Mouse (Mus musculus) E14TG2a.4 (cell line): Measurements from ENCODE around the gene Npas3.

Experiments
- H3K27me3 ChIP-seq: 2 replicates; pipeline ENCODE4 v1.6.1; 2014; ENCODE audit warnings: low read length, control low read depth; ENCODE audit not compliant: insufficient read depth
- H3K36me3 ChIP-seq: 2 replicates; pipeline ENCODE4 v1.6.1; 2014; ENCODE audit warnings: low read length, control low read depth; ENCODE audit not compliant: insufficient read depth
- H3K4me1 ChIP-seq: replicated peaks from 2 replicates; pipeline ENCODE4 v1.6.1; 2014; ENCODE audit warnings: low read depth, low read length, control low read depth
- H3K4me3 ChIP-seq: replicated peaks from 2 replicates; pipeline ENCODE4 v1.5.1; 2014; ENCODE audit warnings: mild to moderate bottlenecking, low read length
- H3K9me3 ChIP-seq: 2 replicates; pipeline ENCODE4 v1.6.1; 2014; ENCODE audit warnings: low read length, control low read depth
- CTCF ChIP-seq: conservative IDR thresholded peaks from 2 replicates; pipeline ENCODE4 v1.5.1; 2014; ENCODE audit warnings: low read length
- NANOG ChIP-seq: IDR thresholded peaks from 2 replicates; pipeline ENCODE4 v1.6.1; 2014; ENCODE audit warnings: borderline replicate concordance, low read length, mixed read lengths
- POU5F1 ChIP-seq: IDR thresholded peaks from 2 replicates; pipeline ENCODE4 v1.6.1; 2014; ENCODE audit warnings: low read length, borderline replicate concordance

Gene Npas3

GRCm38 (mm10) chr12:53558259-53558658 lies 309.8 kb downstream of the Npas3 start:
- no peaks in the 10 kb centered on the region for H3K36me3 ChIP-seq
- no peaks in the 10 kb centered on the region for H3K27me3 ChIP-seq
- no peak for TF ChIP-seq POU5F1
- TF ChIP-seq CTCF, result no peak
- TF ChIP-seq NANOG, result no peak
- no peak overlapping the region for H3K4me3 ChIP-seq
- H3K9me3 ChIP-seq, result no peaks in the 10 kb centered on the region
- no peaks in the 10 kb centered on the region for H3K4me1 ChIP-seq

DNA sequence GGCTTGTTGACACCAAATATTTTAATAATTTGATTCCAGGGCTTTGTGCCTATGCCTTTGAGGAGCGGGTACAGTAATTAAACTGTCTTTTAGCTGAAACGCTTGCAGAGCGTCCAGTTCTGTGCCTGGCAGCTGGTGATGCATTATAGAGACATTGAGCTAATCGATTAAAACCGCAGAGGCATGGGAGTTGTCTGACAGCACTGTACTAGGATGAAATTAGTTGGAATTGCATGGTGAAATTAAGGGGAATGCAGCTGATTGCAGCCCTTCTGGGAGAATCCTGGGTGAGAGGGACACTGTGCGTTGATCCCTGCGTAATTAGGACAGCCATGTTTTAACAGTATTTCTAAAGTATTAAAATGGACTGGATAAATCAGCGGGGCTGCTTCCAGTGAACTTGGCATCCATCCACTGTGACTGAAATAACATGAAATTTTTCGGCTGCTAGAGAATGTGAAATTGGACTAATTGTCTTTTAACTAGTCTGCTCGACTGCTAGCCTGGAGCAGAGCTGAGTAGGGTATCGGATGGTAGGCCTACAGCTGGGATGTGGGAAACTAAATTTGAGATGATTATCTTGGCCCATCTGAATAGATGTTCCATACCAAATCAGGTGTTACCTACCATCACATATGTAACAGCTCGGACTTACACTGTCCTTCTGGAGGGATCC lies 318.4 kb downstream of the Npas3 start:
- Histone ChIP-seq H3K4me3 (no peak overlapping the region), H3K36me3 (no peaks in the 10 kb centered on the region), H3K27me3 (no peaks in the 10 kb centered on the region), H3K9me3 (no peaks in the 10 kb centered on the region), H3K4me1 (no peaks in the 10 kb centered on the region)
- TF ChIP-seq CTCF (no peak), NANOG (no peak), POU5F1 (no peak)

GRCm38 (mm10) chr12:53581181-53581580 lies 332.7 kb downstream of the Npas3 start:
- no peaks in the 10 kb centered on the region for H3K9me3 ChIP-seq
- no peaks in the 10 kb centered on the region for H3K4me1 ChIP-seq
- H3K4me3 ChIP-seq, result no peak overlapping the region
- TF ChIP-seq NANOG (no peak), POU5F1 (no peak), CTCF (no peak)
- H3K27me3 ChIP-seq, result no peaks in the 10 kb centered on the region
- H3K36me3 ChIP-seq, result no peaks in the 10 kb centered on the region

GRCm38 (mm10) chr12:53587249-53587648 lies 338.8 kb downstream of the Npas3 start:
- H3K27me3 ChIP-seq, result no peaks in the 10 kb centered on the region
- no peak overlapping the region for H3K4me3 ChIP-seq
- no peaks in the 10 kb centered on the region for H3K9me3 ChIP-seq
- H3K4me1 ChIP-seq, result peaks cover 7% of the 10 kb centered on the region
- H3K36me3 ChIP-seq, result no peaks in the 10 kb centered on the region
- TF ChIP-seq NANOG (no peak), POU5F1 (no peak), CTCF (no peak)

GRCm38 (mm10) chr12:53587691-53588504 lies 339.4 kb downstream of the Npas3 start:
- TF ChIP-seq NANOG, result no peak
- H3K4me1 ChIP-seq, result peaks cover 7% of the 10 kb centered on the region
- H3K4me3 ChIP-seq, result no peak overlapping the region
- no peaks in the 10 kb centered on the region for H3K27me3 ChIP-seq
- no peaks in the 10 kb centered on the region for H3K36me3 ChIP-seq
- no peaks in the 10 kb centered on the region for H3K9me3 ChIP-seq

GRCm38 (mm10) chr12:53589446-53589961 lies 341.0 kb downstream of the Npas3 start:
- no peaks in the 10 kb centered on the region for H3K9me3 ChIP-seq
- TF ChIP-seq NANOG (no peak), POU5F1 (no peak), CTCF (no peak)
- no peaks in the 10 kb centered on the region for H3K27me3 ChIP-seq
- no peaks in the 10 kb centered on the region for H3K36me3 ChIP-seq
- H3K4me1 ChIP-seq, result peaks cover 7% of the 10 kb centered on the region
- H3K4me3 ChIP-seq, result no peak overlapping the region

GRCm38 (mm10) chr12:53605661-53606060 lies 357.2 kb downstream of the Npas3 start:
- TF ChIP-seq POU5F1, result no peak
- no peak for TF ChIP-seq NANOG
- TF ChIP-seq CTCF, result no peak

DNA sequence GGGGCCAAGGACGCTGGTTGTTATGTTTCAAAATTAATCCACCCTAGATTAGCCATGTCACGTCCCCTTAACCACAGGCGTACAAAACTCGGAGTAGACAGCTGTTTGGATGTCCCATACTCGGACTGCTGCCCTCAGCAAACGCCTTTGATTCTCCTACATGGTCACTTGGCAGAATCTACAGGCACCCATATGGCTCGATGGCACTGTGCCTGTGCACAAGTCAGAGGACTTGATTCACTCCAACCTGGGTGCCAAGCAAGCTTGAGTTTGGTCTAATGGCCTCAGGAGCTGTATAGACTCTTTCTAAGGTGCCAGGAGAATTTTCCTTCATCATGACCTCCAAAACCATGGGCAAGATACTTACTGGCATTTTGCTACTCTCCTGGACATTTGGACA lies 363.6 kb downstream of the Npas3 start:
- H3K4me1 ChIP-seq, result no peaks in the 10 kb centered on the region
- no peaks in the 10 kb centered on the region for H3K36me3 ChIP-seq
- TF ChIP-seq NANOG (no peak), CTCF (no peak), POU5F1 (no peak)
- no peak overlapping the region for H3K4me3 ChIP-seq
- no peaks in the 10 kb centered on the region for H3K27me3 ChIP-seq
- no peaks in the 10 kb centered on the region for H3K9me3 ChIP-seq

More at GRCm38 (mm10) chr12:53605661-53606060, 357.2 kb downstream of the Npas3 start:
- no peaks in the 10 kb centered on the region for H3K4me1 ChIP-seq
- H3K4me3 ChIP-seq, result no peak overlapping the region
- no peaks in the 10 kb centered on the region for H3K27me3 ChIP-seq
- no peaks in the 10 kb centered on the region for H3K9me3 ChIP-seq
- H3K36me3 ChIP-seq, result no peaks in the 10 kb centered on the region
